Comparison of ENCODE assay signal across 8 mouse cellular contexts in the genomic region with DNA sequence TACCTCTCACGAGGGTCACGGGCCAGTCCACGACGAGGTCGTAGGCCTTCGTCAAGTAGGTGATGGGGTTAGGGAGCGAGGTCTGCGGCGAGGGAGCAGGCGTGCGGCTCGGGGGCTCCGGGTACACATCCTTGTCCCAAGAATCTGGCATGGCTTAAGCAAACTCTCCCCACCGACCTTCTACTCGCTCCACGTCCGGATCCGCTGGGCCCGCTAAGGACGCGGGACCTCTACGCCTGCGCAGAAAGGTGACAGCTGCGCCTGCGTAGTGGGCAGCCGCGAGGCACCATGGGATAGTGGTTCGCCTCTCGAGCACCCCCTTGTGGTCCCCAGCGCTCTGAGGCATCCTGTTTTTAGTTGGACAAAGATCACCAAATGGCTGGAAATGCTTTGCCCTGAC. TPM values are rescaled to one million over a fixed set of nuclear protein-coding genes. Genes with fewer than 3 reads are reported as not detected.
DNase-seq lines count a peak whose midpoint lies in the region; ATAC-seq lines count a peak whose summit lies in the region.

A gene (minus strand): TSS at position 295 of the 400 bp plus-strand sequence.

- peak within 1 kb of the TSS; percentile 84 for H3K27ac ChIP-seq in hindbrain, embryonic 15.5 days (replicated peaks)

- DNase-seq in R1 (ENCODE audit: low read depth, low spot score) = peak; percentile 94
- DNase-seq in cerebellum, postnatal 25 days = peak; percentile 99
- peak; percentile 93 to 96 for DNase-seq in frontal cortex, postnatal 36 days (ENCODE audit: low spot score in 2 of 2)
- peak; percentile 92 for DNase-seq in left cerebral cortex, adult 11 months (ENCODE audit: low spot score)
- DNase-seq in lung, postnatal 4 days = peak; percentile 95 to 98
- peak; percentile 93 for DNase-seq in retina, postnatal 7 days (ENCODE audit: low read depth, low spot score)
- peak; percentile 98 for DNase-seq in urinary bladder, adult 2 months (ENCODE audit: low spot score)

- WGBS in hindbrain, embryonic 15.5 days = 0% methylated on average over 30 of the region's 30 CpGs

- ATAC-seq in hindbrain, embryonic 15.5 days (ENCODE audit: low FRiP score, low read depth) = peak; percentile 77

- peak within 1 kb of the TSS; percentile 91 for H3K9ac ChIP-seq in hindbrain, embryonic 15.5 days

- H3K27me3 ChIP-seq in hindbrain, embryonic 15.5 days = no peaks in the 10 kb centered on the region

- peak within 1 kb of the TSS; percentile 78 for H3K4me3 ChIP-seq in hindbrain, embryonic 15.5 days

- peaks cover 31% of the 10 kb centered on the region for H3K4me1 ChIP-seq in hindbrain, embryonic 15.5 days (replicated peaks)

- peaks cover 13% of the 10 kb centered on the region for H3K36me3 ChIP-seq in hindbrain, embryonic 15.5 days

- peak within 1 kb of the TSS; percentile 81 for H3K4me2 ChIP-seq in hindbrain, embryonic 15.5 days

- H3K9me3 ChIP-seq in hindbrain, embryonic 15.5 days = no peaks in the 10 kb centered on the region

RNA-seq across cellular contexts. Expression of the gene that starts here (rescaled TPM):
- polyA plus RNA-seq in hindbrain, embryonic 15.5 days (2015; fragmentation: Nextera tagmentation; extraction: Ambion mirVana) = 290 TPM in 2 replicates
- polyA plus RNA-seq in urinary bladder, adult 2 months (2012; rRNA removed) = 298 and 302 TPM in 2 replicates

Comparison
In these comparisons a context has a peak if more than half of its experiments do, and no peak if none do; other contexts are left out.
1. Peak in every context shown above with its lines: DNase-seq, ATAC-seq, H3K4me3 ChIP-seq and H3K27ac ChIP-seq.